Mouse (Mus musculus): ENCODE results near the gene Reg1. TPM values are rescaled to one million over a fixed set of nuclear protein-coding genes. Genes with fewer than 3 reads are reported as not detected.

The Reg1 gene
- polyA plus RNA-seq, 1 experiment, result not detected

DNA sequence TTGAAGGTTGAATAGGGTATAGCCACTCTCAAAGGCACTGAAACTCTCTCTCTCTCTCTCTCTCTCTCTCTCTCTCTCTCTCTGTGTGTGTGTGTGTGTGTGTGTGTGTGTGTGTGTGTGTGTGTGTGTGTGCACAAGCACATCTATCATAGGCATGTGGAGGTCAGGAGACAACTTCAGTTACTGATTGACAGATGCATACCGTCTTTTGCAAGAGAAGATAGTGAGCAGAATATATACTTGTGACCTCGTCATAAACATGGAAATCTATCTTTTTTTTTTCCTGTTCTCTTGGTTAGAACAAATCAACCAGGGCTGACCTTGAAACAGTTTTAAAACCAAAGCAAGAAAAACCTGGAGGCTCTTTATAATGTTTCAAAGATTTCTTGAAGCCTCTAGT is 39.8 kb downstream of the Reg1 start:
- WGBS, result 89% methylated on average over 2 of the region's 2 CpGs

DNA sequence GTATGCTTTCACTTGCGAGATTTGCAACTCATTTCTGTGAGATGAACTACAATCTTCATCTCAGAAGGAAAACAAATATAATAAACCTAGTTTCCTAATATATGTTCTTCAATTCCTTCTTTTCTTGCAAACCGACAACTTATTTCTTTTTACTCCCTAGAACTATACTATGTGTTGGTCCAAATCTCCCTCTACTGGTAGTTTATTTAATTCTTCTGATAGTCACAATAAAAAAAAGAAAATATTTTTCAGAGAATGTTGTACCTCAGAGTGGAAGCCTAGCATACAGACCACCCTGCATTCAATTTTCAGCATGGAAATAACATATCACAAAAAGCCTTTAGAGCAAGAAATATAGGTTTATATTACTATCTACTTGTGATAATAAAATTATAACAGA is 40.8 kb downstream of the Reg1 start:
- H3K4me1 ChIP-seq (ENCODE audit: control insufficient read depth, insufficient read depth, low read length), result peaks cover 2% of the 10 kb centered on the region; the same call in 1 of the 2 replicates
- 72% methylated on average over 2 of the region's 2 CpGs for WGBS
- TF ChIP-seq CTCF (IDR thresholded peaks at IDR 0.05; ENCODE audit: insufficient read depth, low read depth, low read length) (no peak), POLR2A (IDR thresholded peaks at IDR 0.05; ENCODE audit: insufficient read depth, low read depth, low read length) (no peak)
- H3K4me3 ChIP-seq (ENCODE audit: insufficient read depth, low read depth, low read length), result no peak overlapping the region
- H3K27ac ChIP-seq (ENCODE audit: insufficient read depth, low read depth, low read length), result no peak overlapping the region

More for the DNA sequence above, 39.8 kb downstream of the Reg1 start:
- Histone ChIP-seq H3K27ac (ENCODE audit: insufficient read depth, low read depth, low read length) (no peak overlapping the region), H3K4me1 (ENCODE audit: control insufficient read depth, insufficient read depth, low read length) (peaks cover 2% of the 10 kb centered on the region; the same call in 1 of the 2 replicates), H3K4me3 (ENCODE audit: insufficient read depth, low read depth, low read length) (no peak overlapping the region)
- no peak for TF ChIP-seq POLR2A (IDR thresholded peaks at IDR 0.05; ENCODE audit: insufficient read depth, low read depth, low read length)
- no peak for TF ChIP-seq CTCF (IDR thresholded peaks at IDR 0.05; ENCODE audit: insufficient read depth, low read depth, low read length)

DNA sequence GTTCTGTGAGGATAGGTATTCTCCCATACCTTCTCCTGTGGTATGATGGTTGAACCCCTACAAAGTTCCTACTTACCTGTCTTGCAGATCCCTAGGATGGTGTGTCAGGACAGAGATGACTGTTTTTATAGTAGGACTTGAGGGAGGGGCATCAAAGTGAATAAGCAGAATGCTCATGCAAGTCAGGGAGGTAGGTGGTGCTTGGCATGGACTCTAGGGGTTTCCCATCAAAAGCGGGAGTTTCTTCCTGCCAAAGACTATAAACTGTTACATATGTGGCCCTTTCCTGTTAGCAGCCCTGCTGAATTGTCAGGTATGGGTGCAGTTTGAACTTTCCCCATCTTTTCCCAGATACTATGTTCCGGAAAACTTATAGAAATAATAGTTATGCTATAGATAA is 46.3 kb downstream of the Reg1 start, which contains the start of gene Reg3g:
Gene Reg3g (minus strand): TSS at position 101 of the 400 bp plus-strand sequence.
- Histone ChIP-seq H3K27ac (ENCODE audit: insufficient read depth, low read depth, low read length) (no peak within 1 kb of the TSS), H3K4me3 (ENCODE audit: insufficient read depth, low read depth, low read length) (no peak within 1 kb of the TSS), H3K4me1 (ENCODE audit: control insufficient read depth, insufficient read depth, low read length) (no peaks in the 10 kb centered on the region)
- TF ChIP-seq CTCF (IDR thresholded peaks at IDR 0.05; ENCODE audit: insufficient read depth, low read depth, low read length) (no peak), POLR2A (IDR thresholded peaks at IDR 0.05; ENCODE audit: insufficient read depth, low read depth, low read length) (no peak)
- WGBS, result 92% methylated on average over 2 of the region's 2 CpGs

- no peak overlapping the region for H3K27ac ChIP-seq (ENCODE audit: insufficient read depth, low read depth, low read length)
- TF ChIP-seq CTCF (IDR thresholded peaks at IDR 0.05; ENCODE audit: insufficient read depth, low read depth, low read length) (no peak), POLR2A (IDR thresholded peaks at IDR 0.05; ENCODE audit: insufficient read depth, low read depth, low read length) (no peak)
- 89% methylated on average over 3 of the region's 3 CpGs for WGBS
- no peak overlapping the region for H3K4me3 ChIP-seq (ENCODE audit: insufficient read depth, low read depth, low read length)
- no peaks in the 10 kb centered on the region for H3K4me1 ChIP-seq (ENCODE audit: control insufficient read depth, insufficient read depth, low read length)
These were observed 46.8 kb downstream of the Reg1 start for GRCm38 (mm10) chr6:78469287-78469686.

Other genes with a start within 250 kb of the Reg1 start
- gene Reg3b, start 52.1 kb upstream of the Reg1 start, polyA plus RNA-seq (2012; ENCODE audit: insufficient read depth, insufficient read length, low replicate concordance, missing spikeins), result not detected in 2 replicates
- not detected in 2 replicates for gene Reg3d, start 43.8 kb upstream of the Reg1 start, polyA plus RNA-seq (2012; ENCODE audit: insufficient read depth, insufficient read length, low replicate concordance, missing spikeins)
- gene Reg3a, start 42.0 kb upstream of the Reg1 start, polyA plus RNA-seq (2012; ENCODE audit: insufficient read depth, insufficient read length, low replicate concordance, missing spikeins), result not detected in 2 replicates
- gene Reg2, start 27.1 kb upstream of the Reg1 start, polyA plus RNA-seq (2012; ENCODE audit: insufficient read depth, insufficient read length, low replicate concordance, missing spikeins), result not detected in 2 replicates
- gene Reg3g, start 46.2 kb downstream of the Reg1 start, polyA plus RNA-seq (2012; ENCODE audit: insufficient read depth, insufficient read length, low replicate concordance, missing spikeins), result not detected in 2 replicates